Mouse (Mus musculus) liver, embryonic 14.5 days (tissue): Measurements from ENCODE around the gene Eif3f.

Source experiments
- CTCF ChIP-seq: IDR thresholded peaks from 2 replicates; pipeline ENCODE4 v1.5.1; 2016; ENCODE audit warnings: antibody characterized with exemption, low read depth, control low read depth
- EP300 ChIP-seq: IDR thresholded peaks from 2 replicates; pipeline ENCODE4 v1.6.1; 2016; ENCODE audit warnings: antibody characterized with exemption, low read depth

GRCm38 (mm10) chr7:108935411-108935810 lies 1.2 kb downstream of the Eif3f start:
- TF ChIP-seq EP300, result no peak
- no peak for TF ChIP-seq CTCF
